Mouse (Mus musculus): ENCODE data around the gene Serinc3. TPM values are rescaled to one million over a fixed set of nuclear protein-coding genes. Genes with fewer than 3 reads are reported as not detected.
A peak's percentile ranks its signal among the peaks of the same experiment; 100 is the strongest.
"Not testable (repeated sequence)": the region's sequence is repeated elsewhere in the genome, so short reads cannot be mapped to it uniquely, and the experiment has no call there.

The Serinc3 gene
- polyA plus RNA-seq, 1 experiment: 368 TPM

- H3K4me1 ChIP-seq (ENCODE audit: control insufficient read depth, insufficient read depth, low read length): peaks cover 11% of the 10 kb centered on the region
- H3K4me3 ChIP-seq (replicated peaks; ENCODE audit: extremely low read depth, low read depth, low read length): no peak overlapping the region
- TF ChIP-seq CTCF (IDR thresholded peaks at IDR 0.05; ENCODE audit: insufficient read depth, low read length) (no peak), POLR2A (IDR thresholded peaks at IDR 0.05; ENCODE audit: borderline replicate concordance, extremely low read depth, low read depth, low read length) (no peak)
- no peak for DNase-seq
- WGBS: 89% methylated on average over 2 of the region's 2 CpGs
These were observed 12.6 kb upstream of the Serinc3 start for GRCm38 (mm10) chr2:163657486-163657885.

GRCm38 (mm10) chr2:163655699-163656098 lies 10.8 kb upstream of the Serinc3 start:
- 99% methylated on average over 9 of the region's 12 CpGs for WGBS
- not testable (repeated sequence) for H3K4me3 ChIP-seq (replicated peaks; ENCODE audit: extremely low read depth, low read depth, low read length); DNase-seq
- peaks cover 11% of the 10 kb centered on the region for H3K4me1 ChIP-seq (ENCODE audit: control insufficient read depth, insufficient read depth, low read length)

- TF ChIP-seq CTCF (IDR thresholded peaks at IDR 0.05; ENCODE audit: insufficient read depth, low read length): no peak
- TF ChIP-seq POLR2A (IDR thresholded peaks at IDR 0.05; ENCODE audit: borderline replicate concordance, extremely low read depth, low read depth, low read length): no peak
- Histone ChIP-seq H3K4me3 (replicated peaks; ENCODE audit: extremely low read depth, low read depth, low read length) (no peak overlapping the region), H3K4me1 (ENCODE audit: control insufficient read depth, insufficient read depth, low read length) (peaks cover 6% of the 10 kb centered on the region; the same call in 1 of the 2 replicates)
- 74% methylated on average over 5 of the region's 5 CpGs for whole genome bisulfite sequencing
- DNase-seq: no peak
These were observed 1.6 kb upstream of the Serinc3 start for GRCm38 (mm10) chr2:163646461-163647080.

GRCm38 (mm10) chr2:163645700-163646460 lies 949 bp upstream of the Serinc3 start:
- Histone ChIP-seq H3K4me3 (replicated peaks; ENCODE audit: extremely low read depth, low read depth, low read length) (no peak overlapping the region), H3K4me1 (ENCODE audit: control insufficient read depth, insufficient read depth, low read length) (peaks cover 10% of the 10 kb centered on the region)
- 67% methylated on average over 11 of the region's 11 CpGs for WGBS
- TF ChIP-seq POLR2A (IDR thresholded peaks at IDR 0.05; ENCODE audit: borderline replicate concordance, extremely low read depth, low read depth, low read length): no peak
- no peak for DNase-seq

GRCm38 (mm10) chr2:163644047-163644446 lies 884 bp downstream of the Serinc3 start:
- 2% methylated on average over 4 of the region's 4 CpGs for WGBS
- Histone ChIP-seq H3K4me3 (replicated peaks; ENCODE audit: extremely low read depth, low read depth, low read length) (peak overlapping the region; percentile 69), H3K4me1 (ENCODE audit: control insufficient read depth, insufficient read depth, low read length) (peaks cover 22% of the 10 kb centered on the region)
- TF ChIP-seq POLR2A (IDR thresholded peaks at IDR 0.05; ENCODE audit: borderline replicate concordance, extremely low read depth, low read depth, low read length) (no peak), CTCF (IDR thresholded peaks at IDR 0.05; ENCODE audit: insufficient read depth, low read length) (no peak)
- no peak for DNase-seq

- TF ChIP-seq CTCF (IDR thresholded peaks at IDR 0.05; ENCODE audit: insufficient read depth, low read length): no peak
- 0 out of 2 replicates have a peak, but pooled peaks have one; percentile 10 for TF ChIP-seq POLR2A (IDR thresholded peaks at IDR 0.05; ENCODE audit: borderline replicate concordance, extremely low read depth, low read depth, low read length)
- Histone ChIP-seq H3K4me1 (ENCODE audit: control insufficient read depth, insufficient read depth, low read length) (peaks cover 26% of the 10 kb centered on the region), H3K4me3 (replicated peaks; ENCODE audit: extremely low read depth, low read depth, low read length) (peak overlapping the region; percentile 69)
- 12% methylated on average over 2 of the region's 2 CpGs for WGBS
- no peak for DNase-seq
These were observed 1.4 kb downstream of the Serinc3 start for GRCm38 (mm10) chr2:163643576-163643971.

GRCm38 (mm10) chr2:163642685-163643575 lies 2.0 kb downstream of the Serinc3 start:
- TF ChIP-seq POLR2A (IDR thresholded peaks at IDR 0.05; ENCODE audit: borderline replicate concordance, extremely low read depth, low read depth, low read length): peak; percentile 71; the same call in 1 of the 2 replicates
- no peak for TF ChIP-seq CTCF (IDR thresholded peaks at IDR 0.05; ENCODE audit: insufficient read depth, low read length)
- DNase-seq: peak; percentile 48

GRCm38 (mm10) chr2:163641681-163642080 lies 3.2 kb downstream of the Serinc3 start:
- DNase-seq: no peak
- Histone ChIP-seq H3K4me3 (replicated peaks; ENCODE audit: extremely low read depth, low read depth, low read length) (no peak overlapping the region), H3K4me1 (ENCODE audit: control insufficient read depth, insufficient read depth, low read length) (peaks cover 42% of the 10 kb centered on the region)
- TF ChIP-seq CTCF (IDR thresholded peaks at IDR 0.05; ENCODE audit: insufficient read depth, low read length): no peak
- TF ChIP-seq POLR2A (IDR thresholded peaks at IDR 0.05; ENCODE audit: borderline replicate concordance, extremely low read depth, low read depth, low read length): no peak
- 35% methylated on average over 3 of the region's 3 CpGs for WGBS

More at GRCm38 (mm10) chr2:163642685-163643575, 2.0 kb downstream of the Serinc3 start:
- H3K4me3 ChIP-seq (replicated peaks; ENCODE audit: extremely low read depth, low read depth, low read length): peak overlapping the region; percentile 69
- 41% methylated on average over 30 of the region's 30 CpGs for WGBS
- peaks cover 32% of the 10 kb centered on the region for H3K4me1 ChIP-seq (ENCODE audit: control insufficient read depth, insufficient read depth, low read length)

- Histone ChIP-seq H3K4me3 (replicated peaks; ENCODE audit: extremely low read depth, low read depth, low read length) (no peak overlapping the region), H3K4me1 (ENCODE audit: control insufficient read depth, insufficient read depth, low read length) (peaks cover 44% of the 10 kb centered on the region)
- no peak for TF ChIP-seq POLR2A (IDR thresholded peaks at IDR 0.05; ENCODE audit: borderline replicate concordance, extremely low read depth, low read depth, low read length)
- TF ChIP-seq CTCF (IDR thresholded peaks at IDR 0.05; ENCODE audit: insufficient read depth, low read length): 0 out of 2 replicates have a peak, but pooled peaks have one; percentile 0
- 41% methylated on average over 3 of the region's 3 CpGs for WGBS
- no peak for DNase-seq
These were observed 4.4 kb downstream of the Serinc3 start for GRCm38 (mm10) chr2:163640493-163640892.
